Mouse (Mus musculus) erythroid progenitor cell, adult 5-6 weeks (primary cell): ENCODE results near the gene Eif2s3x. TPM values are rescaled to one million over a fixed set of nuclear protein-coding genes. Genes with fewer than 3 reads are reported as not detected.
A peak's percentile ranks its signal among the peaks of the same experiment; 100 is the strongest.

Experiments
- ATAC-seq: replicated peaks from 2 replicates; pipeline ENCODE4 v1.8.0; 2016; ENCODE audit warnings: moderate number of reproducible peaks, mild to moderate bottlenecking, moderate TSS enrichment, inconsistent platforms; ENCODE audit not compliant: poor library complexity, low FRiP score, severe bottlenecking
- total RNA-seq, 2 experiments: library from RNA; stranded (forward) in 1 of 2; stranded (reverse) in 1 of 2; fragments of 150-400 nt in 1 of 2; fragments of 186-747, 209-891 nt in 1 of 2; gene quantifications; 2 replicates each; pipeline versions ENCODE4 v1.2.3 to v1.2.4; 2015 to 2017; ENCODE audit warnings: low replicate concordance in 2 of 2

The Eif2s3x gene
- total RNA-seq (2015; ENCODE audit: low replicate concordance): 72.4 and 106 TPM in 2 replicates
- 46.4 and 60.6 TPM in 2 replicates for total RNA-seq (2017; ENCODE audit: low replicate concordance)

DNA sequence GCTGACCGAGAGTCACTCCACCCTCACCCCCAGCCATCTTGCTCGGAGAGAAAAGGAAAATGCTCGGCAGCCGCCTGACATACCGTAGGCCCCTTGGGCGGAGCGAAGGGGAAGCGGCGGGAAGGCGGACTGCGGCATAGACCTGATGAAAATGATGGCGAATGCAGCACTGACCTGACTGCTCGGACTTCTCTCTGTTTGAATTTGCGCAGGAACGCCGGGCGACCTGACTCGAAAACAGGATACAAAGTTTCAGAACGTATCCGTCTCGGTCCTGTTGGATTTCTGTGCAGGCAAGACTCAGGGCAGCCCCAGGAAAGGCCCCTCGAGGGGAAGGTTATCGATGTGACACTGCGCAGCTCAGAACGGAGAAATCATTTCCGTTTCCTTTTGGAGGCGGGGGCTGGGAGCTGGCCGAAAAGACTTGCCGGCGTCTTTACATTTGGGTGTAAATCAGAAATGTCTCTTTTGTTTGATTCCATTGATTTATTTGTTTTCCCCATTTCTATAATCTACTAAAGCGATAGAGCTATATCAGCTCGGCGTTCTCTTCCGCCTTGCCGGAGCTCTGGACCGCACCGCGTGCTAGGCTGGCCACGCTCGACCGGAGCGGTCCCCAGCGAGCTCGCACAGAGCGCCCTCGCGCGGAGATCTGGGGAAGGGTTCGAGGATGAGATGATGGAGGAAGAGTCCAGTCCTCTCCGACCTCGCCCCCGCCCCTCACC is at the start of gene Eif2s3x:
Eif2s3x (minus strand) TSS at position 266 of the 725 bp plus-strand sequence.
- peak; percentile 97 for ATAC-seq

DNA sequence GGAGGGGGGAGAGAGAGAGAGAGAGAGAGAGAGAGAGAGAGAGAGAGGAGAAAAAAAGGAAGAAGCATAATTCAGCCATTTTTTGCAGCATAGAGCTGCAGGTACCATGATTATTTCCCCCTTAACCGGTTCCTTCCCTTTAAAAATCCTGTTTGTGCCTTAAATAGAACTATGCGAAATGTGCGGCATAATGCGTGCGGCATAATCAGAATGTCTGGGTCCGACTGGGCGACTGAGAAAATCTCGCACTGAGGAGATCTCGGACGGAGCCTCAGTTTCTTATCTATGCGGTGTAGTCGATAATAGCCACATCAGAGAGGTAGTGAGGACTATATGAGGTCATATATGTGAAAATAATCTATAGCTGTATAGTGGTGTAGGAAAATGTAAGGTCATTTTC is 22.9 kb upstream of the Eif2s3x start:
- no peak for ATAC-seq

DNA sequence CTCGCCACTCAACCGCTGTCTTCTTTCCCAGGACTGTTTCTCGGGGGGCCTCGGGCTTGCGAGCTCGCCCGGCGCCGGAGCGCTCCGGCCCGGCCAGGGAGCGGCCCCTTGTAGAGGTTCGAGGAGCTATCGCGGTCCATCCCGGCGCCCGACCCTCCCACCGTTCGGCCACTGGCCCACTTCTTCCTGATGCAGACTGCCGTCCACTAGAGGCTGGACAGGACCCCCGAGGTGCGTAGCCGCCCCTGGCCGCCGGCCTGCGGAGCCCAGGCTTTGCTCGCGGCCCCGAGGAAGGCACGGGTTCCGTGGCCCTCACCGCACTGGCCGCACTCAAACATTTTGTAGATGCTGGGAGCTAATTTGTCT is 22.5 kb upstream of the Eif2s3x start:
- no peak for ATAC-seq

GRCm38 (mm10) chrX:94234532-94235189 is 22.0 kb upstream of the Eif2s3x start, which contains the start of gene Klhl15:
Klhl15 (plus strand) TSS chrX:94234599.
- peak; percentile 98 for ATAC-seq

GRCm38 (mm10) chrX:94233936-94234531 is 21.4 kb upstream of the Eif2s3x start:
- no peak; the same call in 1 of the 2 replicates for ATAC-seq

GRCm38 (mm10) chrX:94233432-94233831 is 20.8 kb upstream of the Eif2s3x start:
- no peak for ATAC-seq

- no peak for ATAC-seq
Measured at GRCm38 (mm10) chrX:94213384-94213783, 722 bp upstream of the Eif2s3x start.

DNA sequence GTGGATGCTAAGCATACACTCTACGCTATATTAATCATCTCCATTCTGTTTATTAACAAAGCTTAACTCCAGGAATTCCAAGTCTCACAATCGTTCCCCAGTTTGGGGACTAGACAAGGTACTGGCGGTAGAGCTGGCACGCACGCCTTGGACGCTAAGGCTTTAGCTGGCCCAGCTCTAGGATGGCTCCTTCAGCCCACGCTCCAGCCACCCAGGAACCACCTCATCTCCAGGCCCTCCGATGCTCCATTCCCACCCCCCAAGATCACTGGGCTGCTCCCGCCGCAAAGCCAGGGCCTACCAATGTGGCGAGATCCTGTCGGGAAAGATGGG is 432 bp downstream of the Eif2s3x start:
- ATAC-seq: no peak

GRCm38 (mm10) chrX:94197789-94198188 is 14.9 kb downstream of the Eif2s3x start:
- ATAC-seq: peak; percentile 71

DNA sequence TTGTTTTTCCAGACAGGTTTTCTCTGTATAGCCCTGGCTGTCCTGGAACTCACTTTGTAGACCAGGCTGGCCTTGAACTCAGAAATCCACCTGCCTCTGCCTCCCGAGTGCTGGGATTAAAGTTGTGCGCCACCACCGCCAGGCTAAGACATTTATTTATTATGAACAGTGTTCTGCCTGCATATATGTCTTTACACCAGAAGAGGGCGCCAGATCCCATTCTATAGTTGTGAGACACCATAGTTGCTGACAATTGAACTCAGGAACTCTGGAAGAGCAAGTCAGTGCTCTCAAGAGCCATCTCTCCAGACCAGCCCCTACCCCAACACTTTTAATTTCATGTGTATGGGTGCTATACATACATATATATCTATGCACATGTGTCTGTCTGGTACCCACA is 18.8 kb downstream of the Eif2s3x start:
- ATAC-seq: 0 out of 2 replicates have a peak, but pooled peaks have one; percentile 49

- no peak for ATAC-seq
Measured at GRCm38 (mm10) chrX:94185156-94185555, 27.5 kb downstream of the Eif2s3x start.

GRCm38 (mm10) chrX:94183814-94184213 is 28.8 kb downstream of the Eif2s3x start:
- no peak for ATAC-seq

- peak; percentile 100 for ATAC-seq
Measured at GRCm38 (mm10) chrX:94177715-94178340, 34.8 kb downstream of the Eif2s3x start.

GRCm38 (mm10) chrX:94169348-94169747 is 43.3 kb downstream of the Eif2s3x start:
- ATAC-seq: no peak

DNA sequence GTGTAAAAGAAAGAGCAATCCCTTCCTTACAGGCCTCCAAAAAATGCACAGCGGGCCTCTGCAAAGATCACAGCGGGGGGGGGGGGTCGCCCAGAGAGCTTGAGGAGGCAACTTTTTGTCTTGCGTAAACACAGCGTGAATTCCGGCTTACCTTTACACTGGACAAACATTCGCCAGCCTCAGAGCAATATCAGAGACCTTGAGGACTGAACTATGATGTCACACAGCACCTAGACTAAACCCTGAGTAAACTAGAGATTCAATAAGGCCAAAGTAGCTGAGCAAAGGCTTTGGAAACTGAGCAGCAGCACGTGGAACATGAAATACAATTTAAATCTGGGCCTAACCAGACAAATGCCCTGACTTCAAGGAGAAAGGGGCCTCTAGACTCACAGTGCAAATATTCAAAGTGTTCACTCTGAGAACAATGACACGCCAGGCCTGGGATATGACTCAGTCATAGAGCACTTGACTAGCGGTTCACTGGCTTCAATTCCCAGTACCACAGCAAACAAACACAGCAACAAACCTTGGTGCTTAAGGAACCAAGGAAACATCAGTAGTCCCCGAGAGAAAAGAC is 60.3 kb downstream of the Eif2s3x start:
- ATAC-seq: no peak

- ATAC-seq: no peak
Measured at GRCm38 (mm10) chrX:94150471-94150870, 62.2 kb downstream of the Eif2s3x start.

GRCm38 (mm10) chrX:94142004-94142771 is 70.5 kb downstream of the Eif2s3x start:
- no peak for ATAC-seq

- no peak for ATAC-seq
Measured at GRCm38 (mm10) chrX:94140080-94140479, 72.6 kb downstream of the Eif2s3x start.
